Mouse (Mus musculus) hindbrain, embryonic 16.5 days (tissue): ENCODE data around the gene Tvp23b. TPM values are rescaled to one million over a fixed set of nuclear protein-coding genes. Genes with fewer than 3 reads are reported as not detected.

Source experiments
- ATAC-seq: fragments of 200-750 bp; cut with Nextera tagmentation; 2 replicates; pipeline ENCODE4 v1.8.0; 2017; ENCODE audit warnings: moderate TSS enrichment, moderate library complexity
- H3K27ac ChIP-seq: fragments of 300-500 bp; sonication (generic); 2 replicates; pipeline ENCODE4 v1.5.1; 2014; ENCODE audit warnings: low read depth, mild to moderate bottlenecking, control low read depth, low read length, moderate library complexity
- H3K27me3 ChIP-seq: fragments of 300-500 bp; sonication (generic); replicated peaks from 2 replicates; pipeline ENCODE4 v1.6.1; 2014; ENCODE audit warnings: low read length; ENCODE audit not compliant: control insufficient read depth, insufficient read depth
- H3K36me3 ChIP-seq: fragments of 300-500 bp; sonication (generic); 2 replicates; pipeline ENCODE4 v1.6.1; 2014; ENCODE audit warnings: mild to moderate bottlenecking, low read length, moderate library complexity, mixed read lengths; ENCODE audit not compliant: control insufficient read depth, insufficient read depth
- H3K4me1 ChIP-seq: fragments of 300-500 bp; sonication (generic); 2 replicates; pipeline ENCODE4 v1.6.1; 2014; ENCODE audit warnings: low read depth, low read length; ENCODE audit not compliant: control insufficient read depth, insufficient read depth
- H3K4me2 ChIP-seq: fragments of 300-500 bp; sonication (generic); 2 replicates; pipeline ENCODE4 v1.6.1; 2014; ENCODE audit warnings: mild to moderate bottlenecking, low read length, control low read depth, moderate library complexity
- H3K4me3 ChIP-seq: fragments of 300-500 bp; sonication (generic); 2 replicates; pipeline ENCODE4 v1.5.1; 2014; ENCODE audit warnings: mild to moderate bottlenecking, low read length, control low read depth, moderate library complexity
- H3K9ac ChIP-seq: fragments of 300-500 bp; sonication (generic); 2 replicates; pipeline ENCODE4 v1.6.1; 2014; ENCODE audit warnings: low read depth, mild to moderate bottlenecking, control low read depth, low read length, moderate library complexity
- H3K9me3 ChIP-seq: fragments of 300-500 bp; sonication (generic); 2 replicates; pipeline ENCODE4 v1.6.1; 2014; ENCODE audit warnings: mild to moderate bottlenecking, low read length, moderate library complexity; ENCODE audit not compliant: control insufficient read depth
- WGBS: fragments of 180-500 bp; shearing (Covaris S2); extraction: QIAGEN DNeasy Blood & Tissue Kit; methylation state at CpG from one replicate; pipeline ENCODE4 v1.1.7; 2014; 5-methylcytosine and 5-hydroxymethylcytosine counted together
- polyA plus RNA-seq: library from polyadenylated mRNA; unstranded; fragments of >200 nt; fragmentation: Nextera tagmentation; extraction: Ambion mirVana; gene quantifications from 2 replicates; pipeline ENCODE4 v1.2.1, GENCODE M21; 2015

The Tvp23b gene
- polyA plus RNA-seq, 1 experiment from 2014 or later, result 59.0 TPM

- H3K27ac ChIP-seq, result no peak overlapping the region
- H3K4me1 ChIP-seq, result no peaks in the 10 kb centered on the region
- H3K27me3 ChIP-seq, result no peaks in the 10 kb centered on the region
- 95% methylated on average over 6 of the region's 6 CpGs for WGBS
- H3K4me3 ChIP-seq, result no peak overlapping the region
- ATAC-seq, result no peak
- no peak overlapping the region for H3K4me2 ChIP-seq
- no peaks in the 10 kb centered on the region for H3K9me3 ChIP-seq
- no peak overlapping the region for H3K9ac ChIP-seq
- no peaks in the 10 kb centered on the region for H3K36me3 ChIP-seq
These were observed 25.9 kb upstream of the Tvp23b start for GRCm38 (mm10) chr11:62853334-62853733.

- Histone ChIP-seq H3K9ac (no peak overlapping the region), H3K36me3 (no peaks in the 10 kb centered on the region), H3K9me3 (no peaks in the 10 kb centered on the region), H3K4me1 (no peaks in the 10 kb centered on the region), H3K4me2 (no peak overlapping the region), H3K27me3 (no peaks in the 10 kb centered on the region), H3K4me3 (no peak overlapping the region), H3K27ac (no peak overlapping the region)
- WGBS, result 76% methylated on average over 4 of the region's 4 CpGs
- no peak for ATAC-seq
These were observed 13.7 kb upstream of the Tvp23b start for GRCm38 (mm10) chr11:62865562-62865961.

- Histone ChIP-seq H3K27me3 (no peaks in the 10 kb centered on the region), H3K4me1 (no peaks in the 10 kb centered on the region), H3K9me3 (no peaks in the 10 kb centered on the region), H3K4me3 (no peak overlapping the region), H3K36me3 (no peaks in the 10 kb centered on the region), H3K27ac (no peak overlapping the region), H3K9ac (no peak overlapping the region), H3K4me2 (no peak overlapping the region)
- WGBS, result 89% methylated on average over 7 of the region's 7 CpGs
- no peak for ATAC-seq
These were observed 12.6 kb upstream of the Tvp23b start for GRCm38 (mm10) chr11:62866685-62867084.

- H3K27me3 ChIP-seq, result no peaks in the 10 kb centered on the region
- H3K36me3 ChIP-seq, result no peaks in the 10 kb centered on the region
- no peak overlapping the region for H3K27ac ChIP-seq
- no peak overlapping the region for H3K9ac ChIP-seq
- H3K9me3 ChIP-seq, result no peaks in the 10 kb centered on the region
- ATAC-seq, result no peak
- WGBS, result 76% methylated on average over 5 of the region's 5 CpGs
- no peak overlapping the region for H3K4me3 ChIP-seq
- H3K4me2 ChIP-seq, result no peak overlapping the region
- H3K4me1 ChIP-seq, result no peaks in the 10 kb centered on the region
These were observed 10.1 kb upstream of the Tvp23b start for GRCm38 (mm10) chr11:62869201-62869600.

- ATAC-seq, result no peak
- no peaks in the 10 kb centered on the region for H3K36me3 ChIP-seq
- H3K4me2 ChIP-seq, result no peak overlapping the region
- no peak overlapping the region for H3K4me3 ChIP-seq
- no peaks in the 10 kb centered on the region for H3K4me1 ChIP-seq
- H3K27ac ChIP-seq, result no peak overlapping the region
- no peaks in the 10 kb centered on the region for H3K27me3 ChIP-seq
- WGBS, result 84% methylated on average over 8 of the region's 8 CpGs
- no peak overlapping the region for H3K9ac ChIP-seq
- no peaks in the 10 kb centered on the region for H3K9me3 ChIP-seq
These were observed 9.4 kb upstream of the Tvp23b start for GRCm38 (mm10) chr11:62869715-62870371.

GRCm38 (mm10) chr11:62873479-62873878 lies 5.8 kb upstream of the Tvp23b start:
- no peaks in the 10 kb centered on the region for H3K36me3 ChIP-seq
- H3K27ac ChIP-seq, result no peak overlapping the region
- no peak overlapping the region for H3K4me2 ChIP-seq
- no peaks in the 10 kb centered on the region for H3K9me3 ChIP-seq
- no peaks in the 10 kb centered on the region for H3K27me3 ChIP-seq
- H3K9ac ChIP-seq, result no peak overlapping the region
- H3K4me1 ChIP-seq, result no peaks in the 10 kb centered on the region
- no peak for ATAC-seq
- H3K4me3 ChIP-seq, result no peak overlapping the region
- WGBS, result 73% methylated on average over 9 of the region's 9 CpGs

GRCm38 (mm10) chr11:62875696-62876095 lies 3.6 kb upstream of the Tvp23b start:
- no peak overlapping the region for H3K4me2 ChIP-seq
- no peak overlapping the region for H3K27ac ChIP-seq
- WGBS, result 76% methylated on average over 1 of the region's 1 CpGs
- no peaks in the 10 kb centered on the region for H3K27me3 ChIP-seq
- no peak for ATAC-seq
- H3K4me3 ChIP-seq, result no peak overlapping the region
- no peaks in the 10 kb centered on the region for H3K9me3 ChIP-seq
- 0 out of 2 replicates have a peak, but pooled peaks cover 6% of the 10 kb centered on the region for H3K4me1 ChIP-seq
- H3K9ac ChIP-seq, result no peak overlapping the region
- H3K36me3 ChIP-seq, result no peaks in the 10 kb centered on the region

GRCm38 (mm10) chr11:62876445-62876844 lies 2.8 kb upstream of the Tvp23b start:
- Histone ChIP-seq H3K4me3 (no peak overlapping the region), H3K36me3 (no peaks in the 10 kb centered on the region), H3K27me3 (no peaks in the 10 kb centered on the region), H3K27ac (no peak overlapping the region), H3K4me2 (no peak overlapping the region), H3K9ac (no peak overlapping the region), H3K4me1 (0 out of 2 replicates have a peak, but pooled peaks cover 6% of the 10 kb centered on the region), H3K9me3 (no peaks in the 10 kb centered on the region)
- WGBS, result 90% methylated on average over 4 of the region's 4 CpGs
- ATAC-seq, result no peak

- Histone ChIP-seq H3K4me3 (no peak overlapping the region), H3K4me1 (0 out of 2 replicates have a peak, but pooled peaks cover 6% of the 10 kb centered on the region), H3K9me3 (no peaks in the 10 kb centered on the region), H3K36me3 (no peaks in the 10 kb centered on the region), H3K9ac (no peak overlapping the region), H3K27me3 (no peaks in the 10 kb centered on the region), H3K27ac (no peak overlapping the region), H3K4me2 (no peak overlapping the region)
- ATAC-seq, result no peak
- WGBS, result 92% methylated on average over 1 of the region's 1 CpGs
These were observed 1.9 kb upstream of the Tvp23b start for GRCm38 (mm10) chr11:62877391-62877790.
